Mouse (Mus musculus) CH12.LX (cell line): ENCODE data around the gene Erbb4.

ENCODE experiments used
- CTCF ChIP-seq, 2 experiments: IDR thresholded peaks in 1 of 2; conservative IDR thresholded peaks in 1 of 2; 2 replicates each; pipeline ENCODE4 v1.5.1; 2011 to 2012; ENCODE audit warnings: low read depth in 2 of 2, low read length in 2 of 2, improper control_type of control experiment in 1 of 2, inconsistent platforms in 1 of 2, mild to moderate bottlenecking in 1 of 2, moderate library complexity in 1 of 2
- EP300 ChIP-seq: IDR thresholded peaks from 2 replicates; pipeline ENCODE4 v1.6.1; 2011; ENCODE audit warnings: low read length, improper control_type of control experiment
- JUND ChIP-seq: conservative IDR thresholded peaks from 2 replicates; pipeline ENCODE4 v1.6.1; 2011; ENCODE audit warnings: low read depth, low read length, improper control_type of control experiment
- KAT2A ChIP-seq: IDR thresholded peaks from 2 replicates; pipeline ENCODE4 v1.6.1; 2012; ENCODE audit warnings: low read length, improper control_type of control experiment, inconsistent platforms; ENCODE audit not compliant: insufficient replicate concordance
- MAFK ChIP-seq: IDR thresholded peaks from 2 replicates; pipeline ENCODE4 v1.6.1; 2011; ENCODE audit warnings: low read length, improper control_type of control experiment; ENCODE audit not compliant: insufficient replicate concordance
- MAZ ChIP-seq: IDR thresholded peaks from 2 replicates; pipeline ENCODE4 v1.6.1; 2012; ENCODE audit warnings: low read depth, mild to moderate bottlenecking, inconsistent platforms, low read length, improper control_type of control experiment, moderate library complexity
- MEF2A ChIP-seq: IDR thresholded peaks from 2 replicates; pipeline ENCODE4 v1.6.1; 2014; ENCODE audit warnings: low read depth, mild to moderate bottlenecking, inconsistent platforms, low read length, improper control_type of control experiment, borderline replicate concordance
- MXI1 ChIP-seq: IDR thresholded peaks from 2 replicates; pipeline ENCODE4 v1.6.1; 2011; ENCODE audit warnings: mild to moderate bottlenecking, low read depth, low read length, improper control_type of control experiment
- NRF1 ChIP-seq: IDR thresholded peaks from 2 replicates; pipeline ENCODE4 v1.6.1; 2014; ENCODE audit warnings: low read depth, mild to moderate bottlenecking, inconsistent platforms, low read length, improper control_type of control experiment, moderate library complexity
- POLR2A ChIP-seq: IDR thresholded peaks from 2 replicates; pipeline ENCODE4 v1.6.1; 2011; ENCODE audit warnings: low read depth, mild to moderate bottlenecking, improper control_type of control experiment, low read length

GRCm38 (mm10) chr1:69023157-69023925, 84.5 kb downstream of the Erbb4 start:
- TF ChIP-seq CTCF (conservative IDR thresholded peaks at IDR 0.05 in 1 of 2, IDR thresholded peaks at IDR 0.05 in 1 of 2; ENCODE audit: low read depth in 2 of 2, low read length in 2 of 2) (no peak), MEF2A (no peak), NRF1 (no peak), MAFK (no peak), POLR2A (no peak), EP300 (no peak), MAZ (no peak), JUND (no peak), KAT2A (no peak), MXI1 (no peak)
